Mouse (Mus musculus) embryonic facial prominence, embryonic 11.5 days (tissue): ENCODE results near the gene St7. TPM values are rescaled to one million over a fixed set of nuclear protein-coding genes. Genes with fewer than 3 reads are reported as not detected.

Source experiments
- ATAC-seq: fragments of 200-750 bp; cut with Nextera tagmentation; replicated peaks from 2 replicates; pipeline ENCODE4 v1.8.0; 2017; ENCODE audit warnings: low read depth; ENCODE audit not compliant: insufficient number of reproducible peaks, low FRiP score, low TSS enrichment
- DNase-seq: peaks from one replicate; pipeline ENCODE4 v3.0.0-alpha.2; 2015; ENCODE audit warnings: low spot score
- H3K27ac ChIP-seq: fragments of 300-500 bp; sonication (generic); replicated peaks from 2 replicates; pipeline ENCODE4 v1.5.1; 2014; ENCODE audit warnings: mild to moderate bottlenecking, low read depth, low read length, control low read depth
- H3K27me3 ChIP-seq: fragments of 300-500 bp; sonication (generic); 2 replicates; pipeline ENCODE4 v1.6.1; 2014; ENCODE audit warnings: mild to moderate bottlenecking, low read length, moderate library complexity, mixed read lengths; ENCODE audit not compliant: control insufficient read depth, insufficient read depth
- H3K36me3 ChIP-seq: fragments of 300-500 bp; sonication (generic); replicated peaks from 2 replicates; pipeline ENCODE4 v1.6.1; 2014; ENCODE audit warnings: low read depth, mild to moderate bottlenecking, low read length, moderate library complexity, mixed read lengths; ENCODE audit not compliant: control insufficient read depth, insufficient read depth
- H3K4me1 ChIP-seq: fragments of 300-500 bp; sonication (generic); 2 replicates; pipeline ENCODE4 v1.6.1; 2014; ENCODE audit warnings: low read length, mixed read lengths; ENCODE audit not compliant: control insufficient read depth, insufficient read depth
- H3K4me2 ChIP-seq: fragments of 300-500 bp; sonication (generic); 2 replicates; pipeline ENCODE4 v1.6.1; 2014; ENCODE audit warnings: low read depth, mild to moderate bottlenecking, control low read depth, low read length, moderate library complexity
- H3K4me3 ChIP-seq: fragments of 300-500 bp; sonication (generic); 2 replicates; pipeline ENCODE4 v1.5.1; 2014; ENCODE audit warnings: low read depth, low read length, control low read depth
- H3K9ac ChIP-seq: fragments of 300-500 bp; sonication (generic); replicated peaks from 2 replicates; pipeline ENCODE4 v1.6.1; 2014; ENCODE audit warnings: mild to moderate bottlenecking, control low read depth, low read length
- H3K9me3 ChIP-seq: fragments of 300-500 bp; sonication (generic); replicated peaks from 2 replicates; pipeline ENCODE4 v1.6.1; 2016; ENCODE audit warnings: mild to moderate bottlenecking, low read length, inconsistent platforms, mixed read lengths; ENCODE audit not compliant: control insufficient read depth
- WGBS: fragments of 180-500 bp; shearing (Covaris S2); extraction: QIAGEN DNeasy Blood & Tissue Kit; methylation state at CpG from one replicate; pipeline ENCODE4 v1.1.7; 2014; 5-methylcytosine and 5-hydroxymethylcytosine counted together
- polyA plus RNA-seq: library from polyadenylated mRNA; unstranded; fragments of >200 nt; fragmentation: Nextera tagmentation; extraction: Ambion mirVana; gene quantifications from 2 replicates; pipeline ENCODE4 v1.2.1, GENCODE M21; 2014

St7 gene
- polyA plus RNA-seq, 1 experiment from 2014 or later, result 25.5 TPM

GRCm38 (mm10) chr6:17887765-17888164 is 195.0 kb downstream of the St7 start:
- no peak overlapping the region for H3K9ac ChIP-seq
- WGBS, result 87% methylated on average over 6 of the region's 6 CpGs
- no peak for ATAC-seq

GRCm38 (mm10) chr6:17895562-17895961 is 202.8 kb downstream of the St7 start:
- no peak overlapping the region for H3K4me3 ChIP-seq
- no peak overlapping the region for H3K4me2 ChIP-seq
- ATAC-seq, result no peak
- H3K9me3 ChIP-seq, result no peaks in the 10 kb centered on the region
- H3K4me1 ChIP-seq, result no peaks in the 10 kb centered on the region
- no peaks in the 10 kb centered on the region for H3K27me3 ChIP-seq
- WGBS, result 93% methylated on average over 3 of the region's 3 CpGs
- no peaks in the 10 kb centered on the region for H3K36me3 ChIP-seq
- H3K9ac ChIP-seq, result no peak overlapping the region
- DNase-seq, result no peak
- no peak overlapping the region for H3K27ac ChIP-seq

More at GRCm38 (mm10) chr6:17887765-17888164, 195.0 kb downstream of the St7 start:
- Histone ChIP-seq H3K36me3 (no peaks in the 10 kb centered on the region), H3K4me3 (no peak overlapping the region), H3K4me1 (no peaks in the 10 kb centered on the region), H3K4me2 (no peak overlapping the region), H3K27ac (no peak overlapping the region), H3K27me3 (no peaks in the 10 kb centered on the region), H3K9me3 (no peaks in the 10 kb centered on the region)
- no peak for DNase-seq

DNA sequence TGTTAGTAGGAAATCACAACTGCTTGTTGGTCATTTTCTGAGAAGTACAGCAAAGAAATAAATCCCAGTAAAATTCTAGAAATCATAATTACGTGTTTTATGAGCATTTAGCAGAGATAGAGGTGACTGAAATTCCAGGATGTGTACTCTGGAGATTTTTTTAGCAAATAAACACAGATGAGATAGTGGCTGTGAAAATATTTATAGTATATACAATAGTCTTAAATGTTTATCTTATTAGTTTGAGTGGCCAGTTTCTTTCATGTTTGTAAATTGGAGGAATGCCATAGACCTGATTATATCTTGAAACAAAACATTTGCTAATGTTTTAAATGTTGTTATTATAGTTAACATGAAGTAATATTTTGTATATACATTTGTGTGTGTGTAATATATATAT is 205.8 kb downstream of the St7 start:
- Histone ChIP-seq H3K9me3 (no peaks in the 10 kb centered on the region), H3K27me3 (no peaks in the 10 kb centered on the region), H3K27ac (no peak overlapping the region), H3K4me2 (no peak overlapping the region), H3K4me1 (no peaks in the 10 kb centered on the region), H3K36me3 (no peaks in the 10 kb centered on the region), H3K9ac (no peak overlapping the region), H3K4me3 (no peak overlapping the region)
- ATAC-seq (no peak), DNase-seq (no peak)
- WGBS, result 86% methylated on average over 1 of the region's 1 CpGs

- Histone ChIP-seq H3K4me1 (no peaks in the 10 kb centered on the region), H3K36me3 (no peaks in the 10 kb centered on the region), H3K4me2 (no peak overlapping the region), H3K27me3 (no peaks in the 10 kb centered on the region), H3K4me3 (no peak overlapping the region), H3K9me3 (no peaks in the 10 kb centered on the region), H3K27ac (no peak overlapping the region), H3K9ac (no peak overlapping the region)
- 93% methylated on average over 3 of the region's 3 CpGs for WGBS
- DNase-seq (no peak), ATAC-seq (no peak)
These were observed 210.6 kb downstream of the St7 start for GRCm38 (mm10) chr6:17903355-17903754.

- DNase-seq, result no peak
- WGBS, result 67% methylated on average over 3 of the region's 3 CpGs
- H3K9me3 ChIP-seq, result no peaks in the 10 kb centered on the region
- no peak overlapping the region for H3K4me2 ChIP-seq
- H3K36me3 ChIP-seq, result no peaks in the 10 kb centered on the region
- H3K4me3 ChIP-seq, result no peak overlapping the region
- no peaks in the 10 kb centered on the region for H3K27me3 ChIP-seq
- no peak for ATAC-seq
- H3K27ac ChIP-seq, result no peak overlapping the region
- no peak overlapping the region for H3K9ac ChIP-seq
- no peaks in the 10 kb centered on the region for H3K4me1 ChIP-seq
These were observed 213.0 kb downstream of the St7 start for GRCm38 (mm10) chr6:17905776-17906175.

DNA sequence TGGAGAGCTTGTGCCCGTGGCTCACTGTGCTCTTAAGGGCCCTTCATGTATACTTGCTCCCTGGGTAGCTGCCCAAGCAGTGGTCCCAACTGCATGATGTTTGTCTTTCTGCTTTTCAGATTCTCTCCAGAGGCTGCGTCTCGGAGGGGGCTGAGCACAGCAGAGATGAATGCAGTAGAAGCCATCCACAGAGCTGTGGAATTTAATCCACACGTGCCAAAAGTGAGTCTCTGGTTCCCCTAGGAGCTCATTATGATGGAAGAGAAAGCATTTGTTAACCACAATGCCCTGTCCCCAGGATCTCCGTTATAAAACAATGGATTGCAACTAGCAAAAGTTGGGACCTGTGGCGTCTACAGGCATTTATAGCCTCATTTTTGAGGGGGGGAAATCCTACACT is 213.6 kb downstream of the St7 start:
- Histone ChIP-seq H3K27me3 (no peaks in the 10 kb centered on the region), H3K4me1 (no peaks in the 10 kb centered on the region), H3K9ac (no peak overlapping the region), H3K36me3 (no peaks in the 10 kb centered on the region), H3K4me2 (no peak overlapping the region), H3K4me3 (no peak overlapping the region), H3K9me3 (no peaks in the 10 kb centered on the region), H3K27ac (no peak overlapping the region)
- DNase-seq, result no peak
- WGBS, result 31% methylated on average over 6 of the region's 6 CpGs
- ATAC-seq, result no peak

DNA sequence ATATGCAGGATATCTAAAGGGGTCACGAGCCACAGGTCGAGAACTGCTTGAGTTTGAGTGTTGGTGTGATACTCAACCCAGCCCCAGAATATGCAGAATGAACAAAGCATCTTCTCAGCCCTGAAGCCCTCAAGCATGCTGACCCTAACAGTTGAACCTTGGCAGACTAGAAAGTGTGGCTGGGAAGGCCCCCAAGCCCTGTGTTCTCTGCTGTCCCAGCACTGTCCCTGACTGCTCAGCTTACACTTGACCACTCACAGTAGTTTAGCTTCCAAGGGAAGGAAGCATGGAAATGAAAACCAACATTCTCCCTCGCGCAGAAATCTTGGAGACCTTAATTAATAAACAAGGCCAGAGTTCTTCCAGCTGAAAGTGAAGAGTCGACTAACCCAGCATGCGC is 219.6 kb downstream of the St7 start:
- 75% methylated on average over 6 of the region's 6 CpGs for WGBS
- no peak overlapping the region for H3K27ac ChIP-seq
- no peaks in the 10 kb centered on the region for H3K36me3 ChIP-seq

DNA sequence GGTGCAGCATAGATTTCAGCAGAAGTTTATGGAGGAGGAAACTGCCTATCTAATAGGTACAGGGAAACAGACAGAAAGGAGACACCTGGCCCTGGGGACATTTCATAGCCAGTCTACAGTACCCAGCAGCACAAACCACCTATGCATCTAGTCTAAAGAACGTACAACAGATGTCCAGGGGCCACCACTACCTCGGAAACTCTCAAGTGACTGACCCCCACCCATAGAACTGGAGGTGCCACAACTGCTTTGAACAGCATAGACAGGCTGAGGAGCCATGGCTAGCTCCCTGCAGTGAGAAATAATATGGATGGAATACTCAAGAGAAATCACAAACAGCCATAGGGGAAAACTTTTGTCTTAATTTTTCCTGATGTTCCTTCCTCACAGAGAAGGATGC is 220.1 kb downstream of the St7 start:
- H3K27ac ChIP-seq, result no peak overlapping the region
- ATAC-seq (no peak), DNase-seq (no peak)
- H3K9me3 ChIP-seq, result no peaks in the 10 kb centered on the region
- no peaks in the 10 kb centered on the region for H3K4me1 ChIP-seq
- no peaks in the 10 kb centered on the region for H3K36me3 ChIP-seq
- WGBS, result 83% methylated on average over 2 of the region's 2 CpGs
- H3K9ac ChIP-seq, result no peak overlapping the region
- H3K4me3 ChIP-seq, result no peak overlapping the region
- H3K27me3 ChIP-seq, result no peaks in the 10 kb centered on the region
- H3K4me2 ChIP-seq, result no peak overlapping the region

More for the DNA sequence above, 219.6 kb downstream of the St7 start:
- Histone ChIP-seq H3K4me1 (no peaks in the 10 kb centered on the region), H3K27me3 (no peaks in the 10 kb centered on the region), H3K4me2 (no peak overlapping the region), H3K9me3 (no peaks in the 10 kb centered on the region), H3K9ac (no peak overlapping the region), H3K4me3 (no peak overlapping the region)
- ATAC-seq (no peak), DNase-seq (no peak)
